Mouse (Mus musculus): ENCODE measurements at regions not wholly inside any gene's neighbourhood (a gene's known extent, or its start where the extent isn't known, plus 50 kb on each side); places are given as distances from the start of the nearest gene placed in this dataset.

DNA sequence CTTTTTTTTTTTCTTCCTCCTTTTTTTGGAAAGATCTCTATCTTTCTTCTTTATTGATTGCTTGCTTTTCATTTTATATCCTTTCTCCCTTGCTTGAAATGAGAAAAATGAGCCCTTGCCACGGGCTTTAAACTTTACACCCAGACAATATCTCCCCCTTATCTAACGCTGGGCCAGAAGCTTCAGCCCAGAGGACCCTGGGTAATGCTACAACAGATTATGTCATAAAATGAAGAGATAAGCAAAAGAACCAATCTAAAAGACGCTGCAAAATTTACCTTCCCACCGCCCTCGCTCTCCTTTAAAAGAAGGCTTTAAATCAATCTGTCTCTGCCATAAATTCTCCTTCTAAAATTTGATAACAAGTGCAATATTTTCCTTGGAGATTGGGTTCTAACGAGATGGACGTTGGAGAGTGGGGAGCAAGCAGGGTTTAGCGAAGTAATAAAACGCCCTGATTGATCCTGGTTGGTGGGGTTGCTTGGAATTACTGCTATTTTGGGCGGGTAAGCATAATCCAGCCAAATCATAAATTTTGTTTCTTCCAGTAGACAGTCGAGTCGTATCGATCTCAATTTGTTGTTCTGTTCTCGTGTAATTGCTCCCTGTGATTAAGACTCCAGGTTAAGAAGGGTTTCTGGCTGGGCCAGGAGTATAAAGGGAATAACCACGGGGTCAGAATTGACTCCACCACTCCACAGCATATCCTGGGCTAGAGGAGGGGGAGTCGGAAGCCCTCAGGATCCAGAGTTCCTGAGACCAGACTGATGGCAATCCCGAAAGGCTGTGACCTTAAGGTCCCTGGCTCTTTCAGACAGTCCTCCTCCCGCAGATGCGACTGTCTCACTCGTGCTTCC is 318.9 kb downstream of the Gm9195 start:
- 60% methylated on average over 20 of the region's 20 CpGs for WGBS
- no peak overlapping the region for H3K4me3 ChIP-seq (replicated peaks; ENCODE audit: low read length)
- H3K36me3 ChIP-seq (ENCODE audit: control insufficient read depth, insufficient read depth, low read length): no peaks in the 10 kb centered on the region
- no peak overlapping the region for H3K27ac ChIP-seq (ENCODE audit: low read length)
- no peaks in the 10 kb centered on the region for H3K27me3 ChIP-seq (ENCODE audit: control insufficient read depth, insufficient read depth, low read length)
- no peaks in the 10 kb centered on the region for H3K4me1 ChIP-seq (ENCODE audit: control insufficient read depth, insufficient read depth, low read length)
- no peak overlapping the region for H3K9ac ChIP-seq (ENCODE audit: low read length)
- no peaks in the 10 kb centered on the region for H3K9me3 ChIP-seq (replicated peaks; ENCODE audit: control insufficient read depth, low read length)
- no peak overlapping the region for H3K4me2 ChIP-seq (ENCODE audit: low read depth, low read length)
- ATAC-seq (ENCODE audit: insufficient read depth, low FRiP score): no peak

- no peak overlapping the region for H3K9ac ChIP-seq (ENCODE audit: low read length)
- no peak overlapping the region for H3K4me2 ChIP-seq (ENCODE audit: low read depth, low read length)
- H3K27me3 ChIP-seq (ENCODE audit: control insufficient read depth, insufficient read depth, low read length): no peaks in the 10 kb centered on the region
- H3K4me3 ChIP-seq (replicated peaks; ENCODE audit: low read length): no peak overlapping the region
- no peaks in the 10 kb centered on the region; the same call in 1 of the 2 replicates for H3K4me1 ChIP-seq (ENCODE audit: control insufficient read depth, insufficient read depth, low read length)
- WGBS: 63% methylated on average over 3 of the region's 3 CpGs
- no peak for ATAC-seq (ENCODE audit: insufficient read depth, low FRiP score)
- H3K36me3 ChIP-seq (ENCODE audit: control insufficient read depth, insufficient read depth, low read length): no peaks in the 10 kb centered on the region
- no peaks in the 10 kb centered on the region for H3K9me3 ChIP-seq (replicated peaks; ENCODE audit: control insufficient read depth, low read length)
- H3K27ac ChIP-seq (ENCODE audit: low read length): no peak overlapping the region
Observed at GRCm38 (mm10) chr14:72171777-72172176, 319.9 kb downstream of the Gm9195 start.

- no peaks in the 10 kb centered on the region for H3K27me3 ChIP-seq (ENCODE audit: control insufficient read depth, insufficient read depth, low read length)
- H3K4me2 ChIP-seq (ENCODE audit: low read depth, low read length): peak overlapping the region; percentile 47
- no peaks in the 10 kb centered on the region for H3K4me1 ChIP-seq (ENCODE audit: control insufficient read depth, insufficient read depth, low read length)
- H3K27ac ChIP-seq (ENCODE audit: low read length): no peak overlapping the region
- ATAC-seq (ENCODE audit: insufficient read depth, low FRiP score): peak; percentile 82
- WGBS: 12% methylated on average over 13 of the region's 13 CpGs
- H3K36me3 ChIP-seq (ENCODE audit: control insufficient read depth, insufficient read depth, low read length): no peaks in the 10 kb centered on the region
- no peaks in the 10 kb centered on the region for H3K9me3 ChIP-seq (replicated peaks; ENCODE audit: control insufficient read depth, low read length)
- no peak overlapping the region for H3K9ac ChIP-seq (ENCODE audit: low read length)
- peak overlapping the region; percentile 8; the same call in 1 of the 2 replicates for H3K4me3 ChIP-seq (replicated peaks; ENCODE audit: low read length)
Observed at GRCm38 (mm10) chr14:72158537-72159323, 332.9 kb downstream of the Gm9195 start.

GRCm38 (mm10) chr14:72155197-72155907 is 336.3 kb downstream of the Gm9195 start:
- Histone ChIP-seq H3K4me2 (ENCODE audit: low read depth, low read length) (no peak overlapping the region), H3K27ac (ENCODE audit: low read length) (no peak overlapping the region), H3K4me3 (replicated peaks; ENCODE audit: low read length) (no peak overlapping the region), H3K9ac (ENCODE audit: low read length) (no peak overlapping the region), H3K36me3 (ENCODE audit: control insufficient read depth, insufficient read depth, low read length) (no peaks in the 10 kb centered on the region), H3K4me1 (ENCODE audit: control insufficient read depth, insufficient read depth, low read length) (no peaks in the 10 kb centered on the region), H3K9me3 (replicated peaks; ENCODE audit: control insufficient read depth, low read length) (no peaks in the 10 kb centered on the region), H3K27me3 (ENCODE audit: control insufficient read depth, insufficient read depth, low read length) (no peaks in the 10 kb centered on the region)
- 31% methylated on average over 11 of the region's 11 CpGs for WGBS
- no peak for ATAC-seq (ENCODE audit: insufficient read depth, low FRiP score)

DNA sequence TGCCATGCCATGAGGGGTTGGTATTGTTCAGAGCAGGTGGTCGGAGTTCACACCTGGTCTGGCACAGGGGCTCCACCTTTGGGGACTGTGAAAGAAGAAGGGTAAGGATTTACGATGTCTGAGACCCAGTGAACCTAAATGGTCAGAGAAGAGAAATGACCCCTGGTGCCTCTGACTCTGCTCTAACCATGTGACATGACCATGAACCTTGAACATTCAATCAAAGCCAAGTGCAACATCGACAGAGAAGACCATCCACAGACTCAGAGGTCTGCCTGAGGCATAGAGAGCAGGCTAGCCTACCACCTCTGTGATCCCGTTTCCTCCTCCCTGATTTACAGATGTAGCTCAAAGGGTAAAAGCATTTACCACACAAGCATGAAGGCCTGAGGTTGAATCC is 340.0 kb downstream of the Gm9195 start:
- Histone ChIP-seq H3K9ac (ENCODE audit: low read length) (no peak overlapping the region), H3K27ac (ENCODE audit: low read length) (no peak overlapping the region), H3K27me3 (ENCODE audit: control insufficient read depth, insufficient read depth, low read length) (no peaks in the 10 kb centered on the region), H3K4me3 (replicated peaks; ENCODE audit: low read length) (no peak overlapping the region), H3K4me1 (ENCODE audit: control insufficient read depth, insufficient read depth, low read length) (no peaks in the 10 kb centered on the region), H3K9me3 (replicated peaks; ENCODE audit: control insufficient read depth, low read length) (no peaks in the 10 kb centered on the region), H3K4me2 (ENCODE audit: low read depth, low read length) (no peak overlapping the region), H3K36me3 (ENCODE audit: control insufficient read depth, insufficient read depth, low read length) (no peaks in the 10 kb centered on the region)
- WGBS: 70% methylated on average over 4 of the region's 4 CpGs
- ATAC-seq (ENCODE audit: insufficient read depth, low FRiP score): no peak

GRCm38 (mm10) chr14:72149463-72149862 is 342.2 kb downstream of the Gm9195 start:
- H3K4me3 ChIP-seq (replicated peaks; ENCODE audit: low read length): no peak overlapping the region
- ATAC-seq (ENCODE audit: insufficient read depth, low FRiP score): no peak
- no peaks in the 10 kb centered on the region for H3K36me3 ChIP-seq (ENCODE audit: control insufficient read depth, insufficient read depth, low read length)
- H3K27ac ChIP-seq (ENCODE audit: low read length): no peak overlapping the region
- H3K9me3 ChIP-seq (replicated peaks; ENCODE audit: control insufficient read depth, low read length): no peaks in the 10 kb centered on the region
- no peaks in the 10 kb centered on the region for H3K4me1 ChIP-seq (ENCODE audit: control insufficient read depth, insufficient read depth, low read length)
- no peak overlapping the region for H3K4me2 ChIP-seq (ENCODE audit: low read depth, low read length)
- no peak overlapping the region for H3K9ac ChIP-seq (ENCODE audit: low read length)
- WGBS: 17% methylated on average over 4 of the region's 4 CpGs
- H3K27me3 ChIP-seq (ENCODE audit: control insufficient read depth, insufficient read depth, low read length): no peaks in the 10 kb centered on the region

- 43% methylated on average over 1 of the region's 1 CpGs for WGBS
- Histone ChIP-seq H3K27ac (ENCODE audit: low read length) (no peak overlapping the region), H3K9ac (ENCODE audit: low read length) (no peak overlapping the region), H3K36me3 (ENCODE audit: control insufficient read depth, insufficient read depth, low read length) (no peaks in the 10 kb centered on the region), H3K9me3 (replicated peaks; ENCODE audit: control insufficient read depth, low read length) (no peaks in the 10 kb centered on the region), H3K27me3 (ENCODE audit: control insufficient read depth, insufficient read depth, low read length) (no peaks in the 10 kb centered on the region), H3K4me3 (replicated peaks; ENCODE audit: low read length) (no peak overlapping the region), H3K4me1 (ENCODE audit: control insufficient read depth, insufficient read depth, low read length) (no peaks in the 10 kb centered on the region), H3K4me2 (ENCODE audit: low read depth, low read length) (no peak overlapping the region)
- no peak for ATAC-seq (ENCODE audit: insufficient read depth, low FRiP score)
Observed at GRCm38 (mm10) chr14:72148886-72149285, 342.8 kb downstream of the Gm9195 start.

GRCm38 (mm10) chr14:72146381-72146780 is 345.3 kb downstream of the Gm9195 start:
- ATAC-seq (ENCODE audit: insufficient read depth, low FRiP score): no peak
- H3K27me3 ChIP-seq (ENCODE audit: control insufficient read depth, insufficient read depth, low read length): no peaks in the 10 kb centered on the region
- H3K4me3 ChIP-seq (replicated peaks; ENCODE audit: low read length): no peak overlapping the region
- H3K36me3 ChIP-seq (ENCODE audit: control insufficient read depth, insufficient read depth, low read length): no peaks in the 10 kb centered on the region
- H3K27ac ChIP-seq (ENCODE audit: low read length): no peak overlapping the region
- H3K4me2 ChIP-seq (ENCODE audit: low read depth, low read length): no peak overlapping the region
- no peak overlapping the region for H3K9ac ChIP-seq (ENCODE audit: low read length)
- H3K4me1 ChIP-seq (ENCODE audit: control insufficient read depth, insufficient read depth, low read length): no peaks in the 10 kb centered on the region
- H3K9me3 ChIP-seq (replicated peaks; ENCODE audit: control insufficient read depth, low read length): no peaks in the 10 kb centered on the region
- 79% methylated on average over 2 of the region's 2 CpGs for WGBS
